Mouse (Mus musculus) effector memory CD4-positive, alpha-beta T cell, adult 5 months (primary cell): Measurements from ENCODE around the gene Mief1. TPM values are rescaled to one million over a fixed set of nuclear protein-coding genes. Genes with fewer than 3 reads are reported as not detected.

ENCODE experiments used
- polyA plus RNA-seq: library from polyadenylated mRNA; unstranded; fragments of 100-300 nt; shearing (Covaris generic); gene quantifications from one replicate; pipeline ENCODE4 v1.2.1, GENCODE M21; 2017

Gene Mief1
- polyA plus RNA-seq, result 22.7 TPM

GRCm38 (mm10) chr15:80233733-80234509 lies at the start of gene Mief1:
Gene Mief1, plus strand, starts transcription at chr15:80234018.

GRCm38 (mm10) chr15:80235535-80235934 lies 1.7 kb downstream of the Mief1 start, which contains the start of gene AC140267.1:
Gene AC140267.1, plus strand, starts transcription at chr15:80235835.

GRCm38 (mm10) chr15:80254847-80255645 lies 21.2 kb downstream of the Mief1 start, which contains the start of gene Atf4:
Gene Atf4, plus strand, starts transcription at chr15:80255184.

DNA sequence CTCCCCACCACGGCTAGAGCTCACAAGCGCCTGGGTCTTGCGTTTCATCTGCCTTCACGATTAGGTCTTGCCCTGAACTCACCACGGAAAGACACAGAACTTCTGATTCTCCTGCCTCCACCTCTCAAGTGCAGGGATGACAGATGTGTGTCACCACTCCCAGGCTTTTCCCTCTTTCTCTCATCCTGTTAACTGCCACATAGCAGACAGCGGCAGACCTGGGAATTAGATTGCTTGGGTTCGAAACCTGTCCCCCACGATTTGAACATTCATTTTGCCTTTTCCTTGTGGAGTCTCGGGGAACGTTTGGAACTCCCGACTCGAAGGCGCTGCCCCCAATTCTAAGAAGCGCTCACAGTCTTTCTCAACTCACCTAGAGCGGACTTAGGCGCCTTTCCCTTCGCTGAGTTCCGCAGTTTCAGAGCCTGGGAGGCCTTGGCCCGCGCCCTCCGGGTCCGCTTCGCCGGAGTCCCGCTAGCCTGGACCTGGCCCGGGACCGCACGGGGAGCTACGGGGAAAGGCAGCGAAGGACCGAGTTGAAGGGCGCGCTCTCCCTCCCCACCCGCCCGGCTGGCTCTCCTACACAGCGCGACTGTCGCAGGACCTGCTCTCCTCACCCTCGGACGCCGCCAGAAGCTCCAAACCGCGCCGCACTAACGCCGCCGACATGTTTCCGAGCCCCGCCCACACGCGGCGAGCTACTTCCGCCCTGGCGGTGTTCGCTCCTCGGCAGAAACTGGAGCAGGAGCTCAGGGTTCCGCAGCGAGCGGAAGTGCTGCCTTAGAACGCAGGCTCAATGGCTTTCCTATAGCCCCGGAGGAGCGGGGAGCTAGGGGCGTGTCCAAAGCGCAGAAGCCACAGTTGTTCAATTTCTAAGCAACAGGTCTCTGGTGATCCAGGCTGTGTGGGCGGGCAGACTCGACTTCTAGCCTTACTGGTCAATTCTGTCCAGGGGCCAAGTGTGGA lies 30.1 kb downstream of the Mief1 start, which contains the start of gene Rps19bp1:
Rps19bp1 (minus strand) TSS at position 706 of the 966 bp plus-strand sequence.

DNA sequence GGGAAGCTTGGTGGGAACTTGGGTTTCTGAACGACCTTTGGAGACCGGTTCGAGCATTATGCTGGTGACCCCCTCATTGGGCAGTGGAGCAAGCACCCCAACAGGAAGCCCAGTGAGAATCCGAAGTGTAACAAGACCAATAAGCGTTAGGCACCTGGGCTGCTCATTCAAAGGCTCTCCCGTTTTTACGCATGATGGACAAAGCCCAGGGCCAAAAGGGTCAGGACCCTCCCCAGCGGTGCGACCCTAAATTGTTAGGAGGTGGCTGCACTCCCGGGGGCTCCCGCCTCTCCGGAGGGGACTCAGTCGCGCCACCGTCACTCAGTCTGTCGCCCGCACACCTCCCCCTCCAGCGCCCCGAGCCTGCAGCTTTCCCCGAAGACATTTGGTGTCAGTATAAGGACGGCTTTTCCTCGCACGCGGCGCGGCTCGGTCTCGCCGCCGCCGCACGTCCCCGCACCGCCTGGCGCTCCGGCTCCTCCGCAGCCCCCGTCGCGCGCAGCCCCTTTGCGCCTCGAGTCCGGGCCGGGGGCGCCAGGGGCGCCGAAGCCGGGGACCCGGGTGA lies 53.1 kb downstream of the Mief1 start, which contains the start of gene Cacna1i:
Cacna1i (plus strand) TSS at position 388 of the 565 bp plus-strand sequence.

Other genes starting within 250 kb of the Mief1 start
- 0.19 TPM for gene Pdgfb, start 219.0 kb upstream of the Mief1 start, polyA plus RNA-seq
- not detected for gene Syngr1, start 142.7 kb upstream of the Mief1 start, polyA plus RNA-seq
- 1,599 TPM for gene Rpl3, start 142.2 kb upstream of the Mief1 start, polyA plus RNA-seq
- 15.1 TPM for gene Tab1, start 100.9 kb upstream of the Mief1 start, polyA plus RNA-seq
- gene Mgat3, start 60.3 kb upstream of the Mief1 start, polyA plus RNA-seq, result not detected
- not detected for gene AC140267.1, start 1.8 kb downstream of the Mief1 start, polyA plus RNA-seq
- gene Atf4, start 21.2 kb downstream of the Mief1 start, polyA plus RNA-seq, result 327 TPM
- 24.1 TPM for gene Rps19bp1, start 30.3 kb downstream of the Mief1 start, polyA plus RNA-seq
- not detected for gene Cacna1i, start 53.2 kb downstream of the Mief1 start, polyA plus RNA-seq